Mouse (Mus musculus) layer of hippocampus, adult 8-10 months (tissue): Measurements from ENCODE around the gene Sugct. TPM values are rescaled to one million over a fixed set of nuclear protein-coding genes. Genes with fewer than 3 reads are reported as not detected.
"Not testable (repeated sequence)": the region's sequence is repeated elsewhere in the genome, so short reads cannot be mapped to it uniquely, and the experiment has no call there.

ENCODE experiments used
- DNase-seq, 2 experiments: peaks; one replicate each; pipeline ENCODE4 v3.0.0; 2022; ENCODE audit warnings: low spot score in 2 of 2
- total RNA-seq, 4 experiments: library from RNA; stranded (reverse); gene quantifications; 2 replicates each; pipeline ENCODE4 v1.2.4; 2022

Sugct gene
- total RNA-seq, 4 experiments from 2014 or later: 3.1 to 3.7 (median 3.2) TPM

- DNase-seq: no peak
These were observed 783.1 kb downstream of the Sugct start for GRCm38 (mm10) chr13:16912214-16912613.

DNA sequence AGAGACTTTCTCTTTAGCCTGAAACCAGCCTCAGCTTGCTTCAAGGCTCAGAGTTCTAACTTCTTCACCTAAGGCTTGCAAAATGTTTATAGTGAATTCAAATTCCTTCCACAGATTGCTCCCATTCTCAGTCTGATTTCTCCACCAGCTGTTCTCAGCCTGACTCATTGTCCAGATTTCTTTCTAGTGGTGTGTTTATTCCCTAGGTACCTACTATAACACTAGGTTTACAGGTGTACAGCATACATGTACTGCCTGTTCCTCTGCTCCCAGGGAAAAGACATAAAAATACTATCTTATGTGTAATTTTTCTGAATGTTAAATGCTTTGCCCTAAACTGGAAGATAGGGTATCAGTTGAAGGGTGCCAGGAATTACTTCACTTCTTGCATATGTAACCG is 788.4 kb downstream of the Sugct start:
- DNase-seq: no peak

DNA sequence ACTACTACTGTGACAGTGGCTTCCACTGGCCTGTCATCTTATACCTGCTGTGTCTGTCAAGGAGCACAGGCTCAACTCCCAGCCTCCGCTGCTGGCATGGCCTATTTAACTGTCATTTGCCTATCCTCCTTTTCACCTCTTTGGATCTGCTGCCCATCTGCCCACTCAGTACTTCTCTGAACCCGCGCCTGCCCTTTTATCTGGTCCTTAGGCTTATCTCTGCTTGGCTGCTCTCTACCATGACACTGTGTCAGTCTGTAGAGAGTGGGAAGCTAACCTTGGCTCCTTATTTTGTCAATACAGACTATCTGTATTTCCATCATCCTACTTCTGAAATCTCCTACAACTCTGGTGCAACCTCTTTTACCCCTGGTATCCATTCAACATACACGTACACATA is 793.9 kb downstream of the Sugct start:
- no peak for DNase-seq

GRCm38 (mm10) chr13:16898084-16898792 is 797.1 kb downstream of the Sugct start:
- no peak for DNase-seq

- DNase-seq: no peak
These were observed 817.3 kb downstream of the Sugct start for GRCm38 (mm10) chr13:16878056-16878455.

DNA sequence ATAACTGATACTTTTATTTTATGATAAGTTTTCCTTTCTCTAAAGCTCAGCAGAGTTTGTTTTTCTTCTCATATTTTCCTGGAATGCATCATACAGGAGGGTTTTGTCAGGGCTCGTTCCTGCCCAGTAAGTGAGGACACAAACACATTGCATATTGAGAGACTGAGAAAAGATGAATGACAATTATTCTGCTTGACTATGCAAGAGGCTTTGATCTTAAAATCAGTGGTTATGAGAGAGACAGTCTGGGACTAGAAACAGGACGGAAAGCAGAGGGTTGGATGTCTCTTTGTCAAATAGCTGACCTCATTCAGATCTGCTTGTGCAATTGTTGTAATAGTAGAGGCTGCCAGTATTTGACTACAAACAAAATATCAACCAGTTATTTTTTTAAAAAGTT is 835.4 kb downstream of the Sugct start:
- no peak for DNase-seq

GRCm38 (mm10) chr13:16847236-16847635 is 848.1 kb downstream of the Sugct start:
- no peak for DNase-seq

GRCm38 (mm10) chr13:16840994-16841393 is 854.4 kb downstream of the Sugct start:
- no peak for DNase-seq

- DNase-seq: no peak
These were observed 856.9 kb downstream of the Sugct start for GRCm38 (mm10) chr13:16838409-16838808.

GRCm38 (mm10) chr13:16835111-16835510 is 860.2 kb downstream of the Sugct start:
- DNase-seq: no peak

DNA sequence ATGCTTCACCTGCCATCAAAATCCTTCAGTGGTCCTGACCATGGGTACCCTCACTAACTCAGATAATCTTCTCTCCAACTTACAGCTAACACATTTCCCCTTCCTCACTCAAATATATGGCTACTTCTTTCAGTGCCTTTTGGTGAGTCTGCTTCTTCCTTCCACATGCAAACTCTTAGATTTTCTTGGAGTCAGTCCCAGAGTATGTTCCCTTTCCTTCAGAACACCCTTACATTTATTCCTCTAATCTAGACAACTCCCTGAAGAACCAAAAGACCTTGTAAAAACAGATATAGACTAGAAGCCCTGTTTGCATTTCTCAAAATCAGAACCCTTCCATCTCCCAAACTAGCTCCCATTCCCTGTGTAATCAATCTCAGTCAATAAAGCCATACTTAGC is 862.3 kb downstream of the Sugct start:
- DNase-seq: no peak

- no peak for DNase-seq
These were observed 863.5 kb downstream of the Sugct start for GRCm38 (mm10) chr13:16831840-16832239.

GRCm38 (mm10) chr13:16830291-16830690 is 865.1 kb downstream of the Sugct start:
- not testable (repeated sequence) for DNase-seq

GRCm38 (mm10) chr13:16829589-16829988 is 865.8 kb downstream of the Sugct start:
- no peak for DNase-seq

- no peak for DNase-seq
These were observed 869.7 kb downstream of the Sugct start for GRCm38 (mm10) chr13:16825619-16826018.

- no peak for DNase-seq
These were observed 873.6 kb downstream of the Sugct start for GRCm38 (mm10) chr13:16821785-16822184.

DNA sequence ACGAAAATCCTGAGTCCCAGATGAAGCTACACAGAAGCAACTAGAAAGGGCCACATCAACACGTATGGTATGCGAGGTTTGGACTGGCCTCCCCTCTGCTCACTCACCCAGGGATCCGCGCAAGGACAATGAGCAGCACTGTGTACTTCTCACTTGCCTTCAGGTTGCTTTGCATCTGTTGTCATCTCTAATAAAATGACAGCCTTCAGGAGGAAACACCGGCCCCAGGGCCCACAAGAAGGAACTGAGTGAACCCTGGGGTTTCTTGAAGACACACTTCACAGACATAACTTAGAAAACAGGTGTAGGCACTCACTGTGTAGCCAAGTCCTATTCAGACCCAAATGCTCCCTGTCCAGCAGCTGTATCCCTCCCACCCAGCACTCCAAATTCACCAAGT is 877.9 kb downstream of the Sugct start:
- DNase-seq: no peak

DNA sequence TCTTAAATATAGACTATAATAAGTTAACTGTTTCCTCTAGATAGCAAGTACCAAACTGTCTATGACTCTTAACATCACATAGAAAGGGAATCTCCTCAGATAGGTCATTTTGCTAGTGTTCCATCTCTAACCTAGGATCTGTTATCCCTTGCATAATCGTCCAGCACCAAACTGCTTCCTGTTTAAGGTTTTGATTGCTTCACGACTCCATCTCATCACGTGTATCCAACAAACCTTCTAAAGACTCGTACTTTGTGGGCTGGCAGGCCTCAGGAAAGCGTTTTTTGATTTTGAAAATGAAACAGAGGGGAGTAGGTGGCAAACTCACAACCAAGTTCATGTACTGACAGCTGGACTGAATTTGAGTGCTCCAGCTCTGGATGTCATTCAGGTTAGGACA is 878.6 kb downstream of the Sugct start:
- no peak for DNase-seq

DNA sequence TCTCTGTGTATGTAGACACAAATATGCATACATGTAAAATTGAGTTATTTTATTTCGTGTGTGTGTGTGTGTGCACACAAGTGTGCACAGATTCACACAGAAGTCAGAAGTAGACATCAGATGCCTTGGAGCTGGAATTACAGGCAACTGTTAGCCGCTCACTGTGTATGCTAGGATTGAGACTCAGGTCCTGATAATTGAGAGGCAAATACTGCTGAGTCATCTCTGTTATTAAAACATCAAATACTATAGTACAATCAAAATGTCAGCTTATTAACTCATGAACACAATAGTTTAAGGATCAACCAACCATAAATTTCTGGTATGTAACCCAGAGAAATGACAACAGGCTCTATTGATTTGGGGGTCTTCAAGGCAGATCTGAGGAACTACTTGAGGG is 883.1 kb downstream of the Sugct start:
- DNase-seq: no peak
